Mouse (Mus musculus) testis, postnatal 10 days (tissue): ENCODE measurements at regions not wholly inside any gene's neighbourhood (a gene's known extent, or its start where the extent isn't known, plus 50 kb on each side); places are given as distances from the start of the nearest gene placed in this dataset.

ENCODE experiments used
- DNase-seq: peaks from one replicate; pipeline ENCODE4 v3.0.0; 2021; ENCODE audit warnings: low spot score

DNA sequence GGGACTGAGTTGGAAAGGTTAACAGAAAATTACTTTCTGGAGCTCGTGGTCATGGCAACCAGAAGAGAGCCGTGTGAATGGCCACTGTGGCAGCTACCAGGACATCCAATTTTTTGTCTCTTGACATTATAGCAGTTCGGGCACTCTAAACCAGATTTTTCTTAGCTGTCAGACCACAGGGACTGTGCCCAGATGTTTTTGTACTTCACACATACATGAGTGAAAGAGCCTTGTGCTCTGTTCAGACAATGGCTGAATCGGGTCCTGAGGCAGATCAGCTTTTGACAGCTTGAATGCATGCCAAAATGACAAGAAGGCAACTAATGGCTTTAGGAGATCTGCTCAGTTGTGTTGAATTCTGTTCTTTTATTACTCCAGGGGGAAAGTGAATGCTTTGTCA, 505.2 kb upstream of the Pdzrn3 start:
- DNase-seq, result no peak

DNA sequence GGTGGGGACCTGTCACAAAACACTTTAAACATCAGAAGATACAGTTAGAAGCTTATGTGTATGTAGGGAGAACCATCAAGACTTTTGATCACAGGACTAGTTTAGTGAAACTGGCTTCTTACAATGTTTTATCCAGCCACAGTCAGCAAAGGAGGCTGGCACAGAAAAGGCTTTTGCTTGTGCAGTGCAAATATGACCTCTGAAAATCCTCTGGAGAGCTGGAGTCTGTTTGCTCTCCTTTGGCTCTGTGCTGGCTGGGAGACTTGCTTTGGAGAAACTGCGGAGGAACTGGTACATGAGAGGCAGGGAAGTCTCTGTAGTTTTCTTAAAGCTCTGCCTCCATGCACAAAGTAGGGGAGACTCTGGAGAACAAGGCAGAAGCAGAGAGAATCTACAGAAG, 497.2 kb upstream of the Pdzrn3 start:
- no peak for DNase-seq

DNA sequence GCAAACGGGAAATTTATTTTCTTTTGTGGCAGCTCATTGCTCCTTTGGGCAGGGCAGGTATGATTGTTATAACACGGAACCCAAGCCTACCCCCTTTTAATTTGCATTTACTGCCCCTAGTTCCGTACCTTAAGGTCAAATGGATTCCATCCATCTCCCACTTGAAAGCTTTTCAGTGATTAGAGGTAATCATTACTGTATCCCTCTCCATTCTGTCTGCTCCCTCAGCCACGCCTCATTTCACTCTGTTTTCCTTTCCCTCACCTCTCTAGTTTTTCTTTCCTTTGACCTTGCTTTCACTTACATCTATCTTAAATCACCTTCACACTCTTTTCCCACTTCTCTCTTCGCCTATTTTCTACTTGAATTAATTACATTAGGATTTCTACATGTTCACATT, 481.2 kb upstream of the Pdzrn3 start:
- no peak for DNase-seq

DNA sequence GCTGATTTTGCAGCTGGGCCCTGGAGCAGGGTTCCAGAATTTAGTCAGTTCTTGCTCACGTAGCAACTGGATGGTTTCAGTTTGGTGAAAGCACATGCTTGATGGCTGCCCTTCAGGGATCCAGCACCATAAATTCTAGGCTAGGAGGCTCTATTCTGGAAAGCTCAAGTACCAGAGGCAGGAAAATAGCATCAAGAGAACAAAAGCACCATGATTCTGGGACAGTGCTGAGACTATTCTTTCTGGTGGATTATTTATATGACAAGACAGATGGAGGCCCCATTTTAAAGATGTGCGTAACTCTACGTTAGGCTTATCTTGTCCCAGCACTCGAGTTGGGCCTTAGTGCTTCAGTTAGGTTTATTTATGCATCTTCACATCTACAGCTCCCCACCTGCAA, 463.0 kb upstream of the Pdzrn3 start:
- DNase-seq, result no peak

DNA sequence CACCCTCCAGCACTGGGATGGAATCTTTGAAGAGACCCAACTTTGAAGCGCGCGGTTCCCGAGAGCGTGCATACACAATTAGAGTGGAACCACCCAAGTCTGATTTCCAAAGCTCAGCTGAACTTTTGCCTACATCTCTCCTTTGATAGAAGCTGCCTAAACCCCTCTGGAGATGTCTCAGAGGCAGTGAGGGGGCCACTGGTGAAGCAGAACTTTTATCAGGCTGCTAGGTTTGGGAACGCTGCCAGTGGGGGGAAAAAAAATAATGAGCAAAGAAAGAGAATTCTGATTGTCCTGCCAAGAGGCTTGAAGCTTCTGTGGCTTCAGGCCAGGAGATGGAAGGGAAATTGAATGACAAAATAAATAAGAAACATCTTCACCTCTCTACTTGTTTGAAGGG, 459.9 kb upstream of the Pdzrn3 start:
- peak; percentile 43 for DNase-seq

DNA sequence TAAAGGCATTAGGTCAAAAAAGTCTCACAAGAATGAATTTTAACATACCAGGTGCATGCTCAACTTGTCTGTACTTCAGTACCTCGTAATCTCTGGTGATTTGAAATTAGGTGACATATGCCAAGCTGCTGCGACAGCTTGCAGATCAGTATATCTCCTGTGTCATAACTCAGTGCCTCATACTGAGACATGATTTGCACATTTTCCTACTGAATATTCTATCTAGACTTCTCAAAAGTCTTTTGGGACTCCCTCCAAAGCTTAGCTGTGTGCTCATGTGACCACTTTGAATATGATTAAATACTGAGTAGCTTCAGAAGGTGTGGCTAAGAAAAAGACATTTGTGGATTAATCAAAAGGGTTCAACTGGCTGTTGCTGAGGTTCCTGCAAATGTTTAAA, 416.3 kb upstream of the Pdzrn3 start:
- no peak for DNase-seq

DNA sequence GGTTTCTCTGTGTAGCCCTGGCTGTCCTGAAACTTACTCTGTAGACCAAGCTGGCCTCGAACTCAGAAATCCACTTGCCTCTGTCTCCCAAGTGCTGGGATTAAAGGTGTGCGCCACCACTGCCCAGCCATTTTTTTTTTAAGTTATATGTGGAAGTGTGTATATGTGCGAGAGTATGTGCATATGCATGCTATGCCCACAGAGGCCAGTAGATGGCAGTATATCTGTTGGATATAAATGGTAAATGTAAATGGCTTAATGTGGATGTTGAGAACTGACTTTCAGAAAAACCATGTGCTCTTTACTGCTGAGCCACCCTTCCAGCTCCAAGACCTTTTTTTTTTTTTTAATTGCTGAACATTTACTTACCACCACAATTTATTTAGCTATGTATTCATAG, 400.2 kb upstream of the Pdzrn3 start:
- DNase-seq, result no peak

DNA sequence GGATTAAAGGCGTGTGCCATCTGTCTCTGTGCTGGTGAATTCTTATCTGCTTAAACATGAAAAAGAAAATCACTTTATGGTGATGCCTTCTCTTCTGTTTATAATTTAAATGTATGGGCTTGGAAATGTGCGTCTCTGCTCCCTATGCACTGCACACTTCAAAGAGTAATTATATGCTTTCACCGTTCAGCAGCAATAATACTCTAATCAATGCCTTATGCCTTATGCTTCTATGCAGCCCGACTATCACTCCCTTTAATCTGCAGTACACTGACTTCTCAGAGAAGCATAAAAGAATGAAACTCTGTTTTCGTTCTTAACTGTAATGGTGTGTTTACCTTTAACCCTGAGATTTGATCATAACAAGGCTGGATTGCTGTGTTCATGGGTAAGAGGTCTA, 395.5 kb upstream of the Pdzrn3 start:
- DNase-seq, result no peak

DNA sequence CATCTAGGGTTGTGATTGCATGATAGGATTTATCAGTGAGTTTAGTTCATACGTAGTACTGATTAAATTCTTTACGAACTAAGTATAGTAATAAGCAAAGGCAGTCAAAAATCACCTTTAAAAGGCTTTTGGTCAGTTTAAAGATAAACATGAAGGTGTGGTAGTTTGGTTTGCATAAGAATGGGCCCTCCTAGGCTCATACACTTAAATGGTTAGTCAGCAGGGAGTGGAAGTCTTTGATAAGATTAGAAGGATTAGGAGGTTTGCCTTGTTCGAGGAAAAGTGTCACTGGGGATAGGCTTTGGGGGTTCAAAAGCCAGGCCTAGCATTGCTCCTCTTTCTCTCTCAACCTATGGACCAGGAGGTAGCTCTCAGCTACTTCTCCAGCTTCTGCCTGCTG, 357.4 kb upstream of the Pdzrn3 start:
- DNase-seq, result no peak

DNA sequence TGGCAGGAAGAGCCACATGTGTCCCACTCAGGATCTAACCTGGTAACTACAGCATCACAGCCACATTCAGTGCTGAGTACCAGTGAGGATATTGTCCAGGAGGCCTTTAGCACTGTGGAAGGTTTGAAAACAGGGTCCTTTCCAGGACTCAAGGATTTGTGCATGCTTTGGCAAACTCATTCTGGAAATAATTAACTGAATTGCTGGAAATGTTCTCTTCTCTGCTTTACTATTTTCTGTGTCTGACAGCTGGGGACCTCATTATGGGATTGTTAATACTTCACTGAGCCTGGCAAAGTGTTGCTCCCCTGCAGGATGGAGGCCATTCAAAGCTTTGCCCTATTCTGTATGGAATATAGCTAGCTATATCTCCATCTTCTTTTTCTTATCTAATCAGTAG, 342.8 kb upstream of the Pdzrn3 start:
- DNase-seq, result no peak

DNA sequence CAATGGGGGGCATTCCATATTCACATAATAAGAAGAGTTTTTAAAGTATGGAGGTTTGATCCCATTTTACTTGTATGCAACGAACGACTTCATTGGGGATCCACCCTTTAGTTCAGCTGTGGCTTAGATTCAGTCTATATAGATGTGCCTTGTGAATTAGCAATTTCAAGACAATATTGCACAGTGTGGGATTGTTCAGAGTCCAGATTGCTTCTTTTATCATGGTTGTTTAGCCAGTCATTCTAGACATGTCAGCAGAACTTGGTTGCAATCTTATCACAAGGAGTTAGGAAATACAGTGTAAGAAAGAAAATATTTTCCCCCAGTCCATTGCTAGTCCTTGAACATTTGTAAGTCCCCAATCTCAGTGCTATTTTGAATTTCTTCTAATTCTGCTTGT, 312.0 kb upstream of the Pdzrn3 start:
- no peak for DNase-seq

DNA sequence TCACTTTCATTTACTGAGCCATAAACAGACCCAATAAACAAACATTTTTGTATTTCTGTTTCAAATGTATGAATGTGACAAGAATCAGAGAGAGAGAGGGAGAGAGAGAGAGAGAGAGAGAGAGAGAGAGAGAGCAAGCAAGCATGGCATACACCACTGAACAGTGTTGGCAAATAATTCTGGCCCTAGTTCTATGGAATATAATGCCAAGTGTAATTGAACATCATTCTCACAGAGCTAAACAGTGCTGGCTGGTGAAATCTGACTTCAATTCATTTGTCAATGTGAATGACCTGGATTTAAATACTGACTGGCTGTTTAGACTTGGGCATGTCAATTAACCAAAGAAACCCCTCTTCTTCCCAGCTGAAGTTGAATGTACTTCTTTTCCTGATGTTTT, 308.9 kb upstream of the Pdzrn3 start:
- DNase-seq, result no peak

DNA sequence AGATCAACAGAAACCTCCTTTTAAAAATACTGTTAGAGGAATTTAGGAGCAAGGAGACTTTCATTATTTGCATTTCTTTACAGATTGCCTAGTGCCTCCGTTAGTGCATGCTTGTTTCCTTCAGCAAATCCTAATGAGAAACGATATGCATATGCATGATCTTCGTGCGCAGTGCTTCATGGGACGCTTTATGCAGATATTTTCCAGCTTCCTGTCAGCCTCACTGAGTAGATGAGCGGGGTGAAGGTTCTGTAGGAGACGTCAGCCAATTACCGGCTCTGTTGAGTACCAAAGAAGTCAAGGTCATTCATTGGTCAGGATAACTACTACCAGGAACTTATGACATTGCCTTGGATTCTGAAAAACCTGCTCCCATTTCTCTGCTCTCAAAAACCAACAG, 308.0 kb upstream of the Pdzrn3 start:
- no peak for DNase-seq

DNA sequence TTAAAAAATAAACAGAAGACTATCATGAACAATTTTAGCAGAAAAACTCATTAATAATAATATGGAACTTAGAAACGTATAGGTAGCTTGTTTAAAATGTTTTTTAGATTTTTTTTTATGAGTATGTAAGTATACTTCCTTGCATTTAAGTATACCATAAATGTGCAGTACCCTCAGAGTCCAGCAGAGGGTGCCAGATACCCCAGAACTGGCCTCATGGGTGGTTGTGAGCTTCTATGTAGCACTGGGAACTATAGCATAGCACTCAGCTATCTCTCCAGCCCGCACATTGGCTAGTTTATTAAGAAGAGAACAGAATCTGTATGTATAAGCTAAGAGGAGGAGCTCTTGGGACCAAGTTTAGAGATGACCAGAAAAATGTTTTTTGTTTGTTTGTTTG, 306.7 kb upstream of the Pdzrn3 start:
- DNase-seq, result peak; percentile 42

DNA sequence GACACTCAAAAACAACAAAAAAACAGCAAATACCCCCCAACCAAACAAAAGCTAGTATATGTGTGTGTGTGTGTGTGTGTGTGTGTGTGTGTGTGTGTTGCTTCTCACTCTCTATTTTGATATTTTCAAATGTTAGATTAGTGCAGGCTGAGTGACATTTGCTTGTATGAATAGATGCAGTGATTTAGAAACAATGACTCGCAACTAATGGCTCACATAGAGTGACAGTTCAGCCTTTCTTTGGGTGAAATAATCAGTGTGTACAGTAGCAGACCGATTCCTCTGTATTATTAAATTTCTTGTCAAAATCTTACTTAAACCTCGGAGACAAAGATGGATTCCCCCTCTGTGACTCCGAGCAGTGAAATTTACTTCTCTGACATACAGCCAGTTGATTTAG, 297.1 kb upstream of the Pdzrn3 start:
- no peak for DNase-seq

DNA sequence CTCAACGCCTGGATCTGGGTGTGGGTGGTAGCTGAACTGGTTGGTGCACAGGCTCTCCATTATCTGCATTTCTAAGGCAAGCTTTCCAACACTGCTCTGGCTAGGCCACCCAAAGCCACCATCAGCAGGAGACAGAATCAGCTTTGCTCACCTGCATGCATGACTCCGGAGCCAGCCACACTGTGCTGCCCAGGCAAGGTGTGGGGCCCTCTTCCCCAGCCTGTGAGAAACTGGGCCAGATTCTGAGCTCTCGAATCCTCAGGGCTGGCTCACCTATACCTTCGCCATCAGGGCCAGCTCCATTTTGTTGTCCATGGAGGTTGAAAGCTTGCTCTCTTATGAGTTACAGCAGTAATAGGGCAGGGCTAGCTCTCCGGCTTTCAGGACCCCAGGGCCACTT, 293.1 kb upstream of the Pdzrn3 start:
- DNase-seq, result no peak

DNA sequence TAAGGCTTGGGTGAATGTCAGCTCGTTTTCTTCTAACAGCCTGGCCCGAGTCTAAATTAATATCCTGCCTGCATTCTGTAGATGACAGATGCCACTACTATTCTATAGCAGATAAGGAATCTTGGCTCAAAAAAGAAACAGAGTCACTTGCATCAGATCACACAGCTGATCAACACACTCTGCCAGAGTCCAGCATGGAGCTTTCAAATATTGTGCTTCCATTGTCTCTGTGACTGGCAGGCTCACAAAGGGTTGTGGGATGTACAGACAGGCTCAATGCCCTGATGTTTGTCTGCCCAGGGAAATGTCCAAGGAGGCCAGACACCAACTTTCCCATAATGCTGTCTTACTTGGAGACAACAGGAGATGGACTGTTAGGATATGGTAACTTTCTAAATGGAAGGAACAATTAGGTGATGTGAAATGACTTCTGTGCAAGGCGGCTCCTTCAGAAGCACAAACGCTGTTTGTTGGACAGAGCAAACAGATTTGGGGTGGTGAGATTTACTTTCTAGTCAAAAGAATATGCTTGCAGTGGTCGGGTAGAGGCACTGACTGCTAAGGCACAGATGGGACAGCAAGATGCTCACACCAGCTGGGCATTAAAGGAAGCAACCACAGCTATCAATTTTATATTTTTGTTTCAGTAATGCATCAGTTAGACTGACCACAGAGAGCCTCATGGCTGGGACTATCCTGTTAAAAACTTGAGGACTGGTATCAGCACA, 291.6 kb upstream of the Pdzrn3 start:
- DNase-seq, result no peak

DNA sequence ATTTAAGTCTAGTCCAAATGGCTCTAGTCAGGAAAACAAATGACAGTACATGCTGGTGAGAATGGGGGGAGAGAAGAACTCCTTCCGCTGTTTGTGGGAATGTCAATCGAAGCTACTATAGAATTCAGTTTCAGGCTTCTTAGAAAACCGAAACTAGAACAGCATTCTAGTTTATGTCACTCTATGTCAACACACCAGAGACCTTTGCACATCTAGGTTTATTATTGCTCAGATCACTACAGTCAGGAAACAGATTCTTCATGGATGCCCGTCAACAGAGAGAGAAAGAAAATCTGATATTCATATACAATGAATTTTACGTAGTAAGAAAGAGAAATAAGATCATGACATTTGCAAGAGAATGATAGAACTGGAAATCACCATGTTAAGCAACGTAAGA, 276.7 kb upstream of the Pdzrn3 start:
- no peak for DNase-seq

DNA sequence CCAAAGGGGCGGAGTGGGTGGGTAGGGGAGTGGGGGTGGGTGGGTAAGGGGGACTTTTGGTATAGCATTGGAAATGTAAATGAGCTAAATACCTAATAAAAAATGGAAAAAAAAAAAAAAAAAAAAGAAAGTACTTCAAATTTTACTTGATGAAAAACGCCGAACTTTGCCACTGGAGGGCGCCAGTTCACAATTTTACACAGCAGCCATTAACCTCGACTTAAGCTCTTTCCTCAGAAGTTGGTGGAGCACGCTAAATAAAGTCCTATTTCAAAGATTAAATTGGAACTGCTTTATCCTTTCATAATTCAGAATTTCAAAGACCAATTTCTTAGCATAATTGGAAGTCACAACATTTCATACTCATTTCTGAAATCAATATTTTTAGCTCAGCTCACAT, 272.7 kb upstream of the Pdzrn3 start:
- DNase-seq, result peak; percentile 80

DNA sequence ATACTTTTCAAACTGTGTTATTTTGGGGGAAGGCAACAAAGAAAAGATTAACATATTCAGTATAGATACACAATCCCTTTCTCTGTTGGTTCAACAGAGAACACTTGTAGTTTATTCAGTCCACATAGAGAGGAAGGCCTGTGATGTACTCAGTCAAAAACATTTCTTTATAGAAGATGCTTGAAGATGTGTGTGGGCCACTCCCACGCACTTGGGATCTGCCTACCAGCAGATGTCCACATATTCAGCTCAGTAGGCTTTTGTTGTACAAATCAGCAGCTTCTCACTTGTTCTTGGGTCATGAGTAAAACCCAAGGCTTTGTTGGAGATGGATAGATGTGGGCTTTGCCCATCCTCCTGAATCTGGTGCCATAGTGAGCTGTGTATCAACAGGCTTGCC, 239.6 kb upstream of the Pdzrn3 start:
- DNase-seq, result no peak

DNA sequence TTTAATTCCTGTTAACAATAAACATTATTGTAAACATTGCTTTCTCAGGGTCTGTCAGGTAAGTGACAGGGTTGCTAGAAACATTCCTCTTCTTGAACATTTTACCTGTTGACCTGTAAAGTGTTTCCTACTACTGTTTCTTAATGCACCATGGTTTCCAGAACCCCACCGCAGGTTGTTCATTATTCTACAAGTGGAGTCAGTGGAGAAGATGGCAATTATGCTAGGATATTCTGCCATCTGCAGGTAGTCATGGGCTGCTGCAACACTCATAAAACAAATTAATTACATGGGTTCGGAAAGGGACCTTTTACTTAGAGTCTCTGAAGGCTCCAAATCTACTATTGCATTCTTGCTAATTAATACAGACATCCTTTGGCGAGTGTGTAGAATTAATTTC, 239.1 kb upstream of the Pdzrn3 start:
- DNase-seq, result no peak

DNA sequence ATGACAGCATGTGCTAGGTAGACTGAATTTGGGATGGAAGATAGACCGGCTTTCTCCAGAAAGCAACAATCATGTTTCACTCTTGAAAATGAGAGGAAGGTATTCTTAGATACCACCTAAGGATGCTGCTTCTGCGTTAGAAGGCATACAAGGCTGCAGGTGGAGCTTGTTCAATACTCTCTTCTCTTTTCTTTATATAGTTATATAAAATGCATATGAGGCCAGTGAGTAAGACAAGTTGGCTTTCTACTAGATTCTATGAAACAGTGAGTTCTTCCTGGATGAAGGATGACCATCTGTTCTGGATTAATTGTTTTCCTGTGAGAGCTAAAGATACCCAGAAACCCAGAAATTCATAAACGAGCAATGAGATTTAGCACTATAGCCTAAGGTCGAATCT, 231.3 kb upstream of the Pdzrn3 start:
- DNase-seq, result no peak

DNA sequence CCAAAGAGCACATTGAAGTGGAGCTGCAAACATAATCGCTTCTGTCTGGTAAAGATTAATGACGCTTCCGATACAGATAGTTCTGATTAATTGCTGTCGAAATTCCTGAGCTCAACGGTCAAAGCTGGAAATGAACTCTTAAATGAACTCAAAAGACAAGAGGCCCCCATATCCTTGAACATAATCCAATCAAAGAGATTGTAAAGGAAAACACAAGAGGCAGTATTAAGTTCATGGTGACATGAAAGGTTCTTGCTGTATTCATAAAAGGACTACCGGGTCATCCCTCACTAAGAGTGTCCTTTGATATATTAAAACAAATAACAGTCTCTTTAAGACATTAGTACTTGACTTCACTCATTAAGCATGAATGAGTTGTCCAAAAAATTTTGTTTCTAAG, 225.4 kb upstream of the Pdzrn3 start:
- no peak for DNase-seq

DNA sequence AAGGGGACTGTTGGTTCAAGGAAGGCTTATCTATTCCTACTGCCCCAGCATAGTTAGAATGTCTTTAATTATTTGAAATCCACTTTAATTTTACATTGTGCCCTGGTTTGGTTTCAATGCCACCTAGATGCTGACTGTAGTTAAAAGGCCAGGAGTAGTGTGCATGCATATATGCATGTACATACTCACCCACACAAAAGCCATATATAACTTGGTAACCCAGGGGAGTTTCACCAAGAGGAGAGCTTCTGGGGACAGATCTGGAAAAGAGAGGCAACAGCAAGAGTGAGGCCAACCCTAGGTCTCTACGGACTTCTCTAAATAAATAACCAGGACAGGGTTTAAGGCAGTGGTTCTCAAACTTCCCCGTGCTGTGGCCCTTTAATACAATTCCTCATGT, 219.3 kb upstream of the Pdzrn3 start:
- DNase-seq, result no peak
